Mouse (Mus musculus): Measurements from ENCODE around the gene Trpv2. TPM values are rescaled to one million over a fixed set of nuclear protein-coding genes. Genes with fewer than 3 reads are reported as not detected.

Trpv2 gene
- total and polyA plus RNA-seq, 2 experiments from 2014 or later: 2.6 to 7.7 TPM

GRCm38 (mm10) chr11:62642023-62642844, 67.9 kb downstream of the Trpv2 start:
- no peak overlapping the region for H3K4me3 ChIP-seq (ENCODE audit: low read depth, low read length)
- H3K27ac ChIP-seq (ENCODE audit: low read depth): peak overlapping the region; percentile 95
- no peak for TF ChIP-seq EP300 (IDR thresholded peaks at IDR 0.05; ENCODE audit: low read depth)
- no peak for TF ChIP-seq CTCF (IDR thresholded peaks at IDR 0.05; ENCODE audit: low read depth)
- H3K4me1 ChIP-seq (ENCODE audit: control insufficient read depth, insufficient read depth): peaks cover 92% of the 10 kb centered on the region
- no peaks in the 10 kb centered on the region for H3K27me3 ChIP-seq (ENCODE audit: control insufficient read depth, insufficient read depth, low read length)
- H3K4me2 ChIP-seq (ENCODE audit: low read depth, low read length): no peak overlapping the region
- 19% methylated on average over 11 of the region's 11 CpGs for WGBS
- H3K9me3 ChIP-seq (replicated peaks; ENCODE audit: control insufficient read depth, low read length): no peaks in the 10 kb centered on the region
- no peak overlapping the region; the same call in 1 of the 2 replicates for H3K9ac ChIP-seq (replicated peaks; ENCODE audit: low read depth, low read length)
- ATAC-seq (ENCODE audit: insufficient read depth, low read depth): no peak
- DNase-seq (ENCODE audit: low spot score): no peak
- H3K36me3 ChIP-seq (replicated peaks; ENCODE audit: control insufficient read depth, insufficient read depth, low read length): no peaks in the 10 kb centered on the region

- TF ChIP-seq EP300 (IDR thresholded peaks at IDR 0.05; ENCODE audit: low read depth): no peak
- Histone ChIP-seq H3K4me2 (ENCODE audit: low read depth, low read length) (no peak overlapping the region), H3K27ac (ENCODE audit: low read depth) (peak overlapping the region; percentile 95), H3K9ac (replicated peaks; ENCODE audit: low read depth, low read length) (no peak overlapping the region), H3K27me3 (ENCODE audit: control insufficient read depth, insufficient read depth, low read length) (no peaks in the 10 kb centered on the region), H3K9me3 (replicated peaks; ENCODE audit: control insufficient read depth, low read length) (no peaks in the 10 kb centered on the region), H3K36me3 (replicated peaks; ENCODE audit: control insufficient read depth, insufficient read depth, low read length) (no peaks in the 10 kb centered on the region), H3K4me3 (ENCODE audit: low read depth, low read length) (no peak overlapping the region), H3K4me1 (ENCODE audit: control insufficient read depth, insufficient read depth) (peaks cover 87% of the 10 kb centered on the region)
- WGBS: 29% methylated on average over 8 of the region's 8 CpGs
- peak; percentile 28; the same call in 1 of the 2 replicates for ATAC-seq (ENCODE audit: insufficient read depth, low read depth)
- peak; percentile 34 for DNase-seq (ENCODE audit: low spot score)
These were observed 68.8 kb downstream of the Trpv2 start for GRCm38 (mm10) chr11:62643011-62643631.

GRCm38 (mm10) chr11:62643681-62644363, 69.5 kb downstream of the Trpv2 start:
- H3K27me3 ChIP-seq (ENCODE audit: control insufficient read depth, insufficient read depth, low read length): no peaks in the 10 kb centered on the region
- no peaks in the 10 kb centered on the region for H3K36me3 ChIP-seq (replicated peaks; ENCODE audit: control insufficient read depth, insufficient read depth, low read length)
- H3K27ac ChIP-seq (ENCODE audit: low read depth): peak overlapping the region; percentile 95
- peaks cover 80% of the 10 kb centered on the region for H3K4me1 ChIP-seq (ENCODE audit: control insufficient read depth, insufficient read depth)
- DNase-seq (ENCODE audit: low spot score): no peak
- TF ChIP-seq EP300 (IDR thresholded peaks at IDR 0.05; ENCODE audit: low read depth): no peak
- no peak for TF ChIP-seq CTCF (IDR thresholded peaks at IDR 0.05; ENCODE audit: low read depth)
- H3K4me3 ChIP-seq (ENCODE audit: low read depth, low read length): no peak overlapping the region
- H3K9me3 ChIP-seq (replicated peaks; ENCODE audit: control insufficient read depth, low read length): no peaks in the 10 kb centered on the region
- no peak overlapping the region for H3K4me2 ChIP-seq (ENCODE audit: low read depth, low read length)
- no peak overlapping the region for H3K9ac ChIP-seq (replicated peaks; ENCODE audit: low read depth, low read length)
- WGBS: 37% methylated on average over 10 of the region's 10 CpGs
- no peak for ATAC-seq (ENCODE audit: insufficient read depth, low read depth)

- H3K4me3 ChIP-seq (ENCODE audit: low read depth, low read length): no peak overlapping the region
- TF ChIP-seq EP300 (IDR thresholded peaks at IDR 0.05; ENCODE audit: low read depth) (no peak), CTCF (IDR thresholded peaks at IDR 0.05; ENCODE audit: low read depth) (no peak)
- DNase-seq (ENCODE audit: low spot score) (no peak), ATAC-seq (ENCODE audit: insufficient read depth, low read depth) (no peak)
- H3K4me1 ChIP-seq (ENCODE audit: control insufficient read depth, insufficient read depth): peaks cover 70% of the 10 kb centered on the region
- H3K9me3 ChIP-seq (replicated peaks; ENCODE audit: control insufficient read depth, low read length): no peaks in the 10 kb centered on the region
- H3K36me3 ChIP-seq (replicated peaks; ENCODE audit: control insufficient read depth, insufficient read depth, low read length): no peaks in the 10 kb centered on the region
- 85% methylated on average over 5 of the region's 5 CpGs for WGBS
- H3K27me3 ChIP-seq (ENCODE audit: control insufficient read depth, insufficient read depth, low read length): no peaks in the 10 kb centered on the region
- H3K4me2 ChIP-seq (ENCODE audit: low read depth, low read length): peak overlapping the region; percentile 96; the same call in 1 of the 2 replicates
- H3K27ac ChIP-seq (ENCODE audit: low read depth): peak overlapping the region; percentile 95
- H3K9ac ChIP-seq (replicated peaks; ENCODE audit: low read depth, low read length): peak overlapping the region; percentile 1; the same call in 1 of the 2 replicates
These were observed 70.5 kb downstream of the Trpv2 start for GRCm38 (mm10) chr11:62644602-62645336.

- Histone ChIP-seq H3K27me3 (ENCODE audit: control insufficient read depth, insufficient read depth, low read length) (no peaks in the 10 kb centered on the region), H3K4me1 (ENCODE audit: control insufficient read depth, insufficient read depth) (peaks cover 65% of the 10 kb centered on the region), H3K27ac (ENCODE audit: low read depth) (peak overlapping the region; percentile 95), H3K36me3 (replicated peaks; ENCODE audit: control insufficient read depth, insufficient read depth, low read length) (no peaks in the 10 kb centered on the region), H3K4me2 (ENCODE audit: low read depth, low read length) (peak overlapping the region; percentile 96), H3K9me3 (replicated peaks; ENCODE audit: control insufficient read depth, low read length) (no peaks in the 10 kb centered on the region), H3K4me3 (ENCODE audit: low read depth, low read length) (no peak overlapping the region), H3K9ac (replicated peaks; ENCODE audit: low read depth, low read length) (peak overlapping the region; percentile 1; the same call in 1 of the 2 replicates)
- no peak for DNase-seq (ENCODE audit: low spot score)
- TF ChIP-seq EP300 (IDR thresholded peaks at IDR 0.05; ENCODE audit: low read depth): no peak
- no peak for TF ChIP-seq CTCF (IDR thresholded peaks at IDR 0.05; ENCODE audit: low read depth)
- 34% methylated on average over 4 of the region's 4 CpGs for WGBS
- no peak for ATAC-seq (ENCODE audit: insufficient read depth, low read depth)
These were observed 71.0 kb downstream of the Trpv2 start for GRCm38 (mm10) chr11:62645337-62645675.

Data from heart, postnatal 0 days (tissue).